Mouse (Mus musculus): ENCODE measurements at regions not wholly inside any gene's neighbourhood (a gene's known extent, or its start where the extent isn't known, plus 50 kb on each side); places are given as distances from the start of the nearest gene placed in this dataset.

DNA sequence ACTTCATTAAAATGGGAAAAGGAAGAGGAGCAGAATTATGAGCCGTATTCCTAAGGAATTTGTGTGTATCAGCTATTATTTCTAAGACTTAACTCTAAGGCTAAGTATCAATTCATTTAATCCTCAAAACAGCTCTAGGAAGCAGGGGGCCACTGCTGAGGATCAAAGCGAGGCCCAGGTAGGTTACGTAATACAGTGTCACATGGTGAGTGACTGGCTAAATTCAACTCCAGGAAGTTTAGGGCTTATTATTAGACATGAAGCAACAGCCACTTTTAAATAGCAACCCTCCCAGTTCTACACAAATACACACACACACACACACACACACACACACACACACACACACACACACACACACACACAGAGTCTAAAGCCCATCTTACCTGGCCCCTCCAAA lies 109.3 kb downstream of the Nog start:
- WGBS = 76% methylated on average over 3 of the region's 3 CpGs
- Histone ChIP-seq H3K4me3 (no peak overlapping the region), H3K27me3 (replicated peaks; ENCODE audit: low read depth, poor library complexity, severe bottlenecking) (peaks cover 11% of the 10 kb centered on the region), H3K27ac (replicated peaks) (no peak overlapping the region), H3K36me3 (replicated peaks) (no peaks in the 10 kb centered on the region), H3K4me1 (0 out of 2 replicates have a peak, but pooled peaks cover 4% of the 10 kb centered on the region), H3K9me3 (no peaks in the 10 kb centered on the region)
- no peak for DNase-seq (ENCODE audit: low spot score)

DNA sequence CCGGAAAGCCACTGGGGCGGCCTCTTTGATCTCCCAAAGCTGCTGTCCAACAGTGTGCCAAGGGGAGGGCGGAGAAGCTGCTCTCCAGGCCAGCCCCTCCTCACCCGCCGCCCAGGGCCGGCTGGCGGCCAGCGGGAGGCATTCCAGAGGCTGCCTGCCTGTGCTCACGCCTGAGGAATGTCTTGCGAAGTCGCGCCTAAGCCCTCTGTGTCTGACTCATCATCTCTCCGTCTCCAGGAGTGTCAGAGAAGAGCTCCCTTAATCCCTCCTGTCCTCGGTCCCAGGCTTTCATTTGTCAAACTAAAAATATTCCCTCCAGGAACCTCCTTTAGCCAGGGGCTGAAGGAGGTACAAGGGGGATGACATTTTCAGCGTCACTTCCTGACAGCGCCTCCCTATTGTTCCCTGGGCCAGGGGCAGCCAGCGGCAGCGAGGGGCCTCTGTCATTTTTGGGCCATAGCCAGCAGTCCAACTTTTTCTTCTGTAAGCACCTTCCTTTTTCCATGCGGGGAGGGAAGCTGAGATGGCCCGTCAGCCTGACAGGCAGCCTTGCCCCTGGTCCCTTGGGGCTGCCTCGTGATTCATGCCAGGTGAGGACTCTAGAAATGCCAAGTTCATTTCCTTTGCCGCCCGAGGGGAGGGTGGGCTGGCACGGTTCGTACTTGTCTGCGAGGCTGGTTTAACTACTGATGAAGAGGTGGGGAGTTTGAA lies 113.4 kb downstream of the Gm525 start:
- peak overlapping the region; percentile 50 for H3K4me3 ChIP-seq
- no peaks in the 10 kb centered on the region for H3K9me3 ChIP-seq
- H3K4me1 ChIP-seq = peaks cover 15% of the 10 kb centered on the region
- no peaks in the 10 kb centered on the region for H3K36me3 ChIP-seq (replicated peaks)
- 7% methylated on average over 26 of the region's 26 CpGs for WGBS
- H3K27me3 ChIP-seq (replicated peaks; ENCODE audit: low read depth, poor library complexity, severe bottlenecking) = peaks cover 32% of the 10 kb centered on the region
- peak; percentile 83 for DNase-seq (ENCODE audit: low spot score)
- peak overlapping the region; percentile 75 for H3K27ac ChIP-seq (replicated peaks)

DNA sequence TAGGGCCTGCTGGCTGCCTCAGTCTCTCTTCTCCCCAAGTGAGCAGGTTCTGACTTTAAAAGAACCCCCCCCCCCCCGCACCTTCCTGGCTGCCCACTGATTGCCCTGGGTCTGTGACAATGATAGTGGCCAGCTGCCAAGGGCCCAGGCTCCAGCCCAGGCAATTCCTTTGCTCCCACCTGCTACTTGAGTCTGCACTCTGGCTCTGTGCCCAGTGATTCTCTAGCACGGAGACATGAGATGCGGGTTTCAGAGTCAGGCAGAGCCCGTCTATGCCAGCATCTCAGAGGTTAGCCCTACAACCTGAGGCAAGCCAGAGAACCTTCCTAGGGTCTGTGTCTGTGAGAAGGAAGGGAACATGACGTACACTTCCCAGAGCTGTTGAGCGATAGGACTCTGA lies 112.2 kb downstream of the Gm525 start:
- DNase-seq (ENCODE audit: low spot score) = no peak
- 87% methylated on average over 6 of the region's 6 CpGs for WGBS
- H3K27ac ChIP-seq (replicated peaks) = no peak overlapping the region

GRCm38 (mm10) chr11:89181471-89181870 lies 107.8 kb downstream of the Gm525 start:
- Histone ChIP-seq H3K4me1 (peaks cover 4% of the 10 kb centered on the region), H3K36me3 (replicated peaks) (no peaks in the 10 kb centered on the region), H3K9me3 (no peaks in the 10 kb centered on the region), H3K27ac (replicated peaks) (no peak overlapping the region), H3K27me3 (replicated peaks; ENCODE audit: low read depth, poor library complexity, severe bottlenecking) (peaks cover 10% of the 10 kb centered on the region), H3K4me3 (no peak overlapping the region)
- no peak for DNase-seq (ENCODE audit: low spot score)
- 88% methylated on average over 5 of the region's 5 CpGs for WGBS

More for the DNA sequence above, 112.2 kb downstream of the Gm525 start:
- H3K27me3 ChIP-seq (replicated peaks; ENCODE audit: low read depth, poor library complexity, severe bottlenecking) = peaks cover 32% of the 10 kb centered on the region
- peaks cover 15% of the 10 kb centered on the region for H3K4me1 ChIP-seq
- no peaks in the 10 kb centered on the region for H3K9me3 ChIP-seq
- no peak overlapping the region for H3K4me3 ChIP-seq
- no peaks in the 10 kb centered on the region for H3K36me3 ChIP-seq (replicated peaks)

- H3K4me1 ChIP-seq = peaks cover 19% of the 10 kb centered on the region
- 91% methylated on average over 7 of the region's 7 CpGs for WGBS
Measured at GRCm38 (mm10) chr11:89178436-89178835, 104.8 kb downstream of the Gm525 start.

GRCm38 (mm10) chr11:89175511-89175910 lies 101.9 kb downstream of the Gm525 start:
- Histone ChIP-seq H3K4me1 (peaks cover 19% of the 10 kb centered on the region), H3K27me3 (replicated peaks; ENCODE audit: low read depth, poor library complexity, severe bottlenecking) (peaks cover 10% of the 10 kb centered on the region; the same call in 1 of the 2 replicates), H3K36me3 (replicated peaks) (no peaks in the 10 kb centered on the region), H3K27ac (replicated peaks) (peak overlapping the region; percentile 48; the same call in 1 of the 2 replicates), H3K9me3 (no peaks in the 10 kb centered on the region), H3K4me3 (peak overlapping the region; percentile 40)
- DNase-seq (ENCODE audit: low spot score) = peak; percentile 55
- WGBS = 7% methylated on average over 9 of the region's 9 CpGs

More at GRCm38 (mm10) chr11:89178436-89178835, 104.8 kb downstream of the Gm525 start:
- H3K36me3 ChIP-seq (replicated peaks) = no peaks in the 10 kb centered on the region
- DNase-seq (ENCODE audit: low spot score) = no peak
- H3K4me3 ChIP-seq = no peak overlapping the region
- peaks cover 10% of the 10 kb centered on the region; the same call in 1 of the 2 replicates for H3K27me3 ChIP-seq (replicated peaks; ENCODE audit: low read depth, poor library complexity, severe bottlenecking)
- H3K9me3 ChIP-seq = no peaks in the 10 kb centered on the region
- H3K27ac ChIP-seq (replicated peaks) = no peak overlapping the region

- DNase-seq (ENCODE audit: low spot score) = peak; percentile 21
Measured at GRCm38 (mm10) chr11:89174967-89175366, 101.3 kb downstream of the Gm525 start.

GRCm38 (mm10) chr11:89165278-89165677 lies 91.6 kb downstream of the Gm525 start:
- no peak overlapping the region for H3K27ac ChIP-seq (replicated peaks)
- WGBS = 15% methylated on average over 6 of the region's 6 CpGs
- peak; percentile 88 for DNase-seq (ENCODE audit: low spot score)
- no peaks in the 10 kb centered on the region for H3K36me3 ChIP-seq (replicated peaks)
- no peaks in the 10 kb centered on the region for H3K9me3 ChIP-seq
- H3K4me3 ChIP-seq = no peak overlapping the region
- H3K4me1 ChIP-seq = no peaks in the 10 kb centered on the region
- peaks cover 9% of the 10 kb centered on the region; the same call in 1 of the 2 replicates for H3K27me3 ChIP-seq (replicated peaks; ENCODE audit: low read depth, poor library complexity, severe bottlenecking)

More at GRCm38 (mm10) chr11:89174967-89175366, 101.3 kb downstream of the Gm525 start:
- H3K27ac ChIP-seq (replicated peaks) = no peak overlapping the region
- H3K4me3 ChIP-seq = peak overlapping the region; percentile 40; the same call in 1 of the 2 replicates
- H3K36me3 ChIP-seq (replicated peaks) = no peaks in the 10 kb centered on the region
- WGBS = 28% methylated on average over 6 of the region's 6 CpGs
- H3K9me3 ChIP-seq = no peaks in the 10 kb centered on the region
- peaks cover 19% of the 10 kb centered on the region for H3K4me1 ChIP-seq
- H3K27me3 ChIP-seq (replicated peaks; ENCODE audit: low read depth, poor library complexity, severe bottlenecking) = peaks cover 10% of the 10 kb centered on the region; the same call in 1 of the 2 replicates

DNA sequence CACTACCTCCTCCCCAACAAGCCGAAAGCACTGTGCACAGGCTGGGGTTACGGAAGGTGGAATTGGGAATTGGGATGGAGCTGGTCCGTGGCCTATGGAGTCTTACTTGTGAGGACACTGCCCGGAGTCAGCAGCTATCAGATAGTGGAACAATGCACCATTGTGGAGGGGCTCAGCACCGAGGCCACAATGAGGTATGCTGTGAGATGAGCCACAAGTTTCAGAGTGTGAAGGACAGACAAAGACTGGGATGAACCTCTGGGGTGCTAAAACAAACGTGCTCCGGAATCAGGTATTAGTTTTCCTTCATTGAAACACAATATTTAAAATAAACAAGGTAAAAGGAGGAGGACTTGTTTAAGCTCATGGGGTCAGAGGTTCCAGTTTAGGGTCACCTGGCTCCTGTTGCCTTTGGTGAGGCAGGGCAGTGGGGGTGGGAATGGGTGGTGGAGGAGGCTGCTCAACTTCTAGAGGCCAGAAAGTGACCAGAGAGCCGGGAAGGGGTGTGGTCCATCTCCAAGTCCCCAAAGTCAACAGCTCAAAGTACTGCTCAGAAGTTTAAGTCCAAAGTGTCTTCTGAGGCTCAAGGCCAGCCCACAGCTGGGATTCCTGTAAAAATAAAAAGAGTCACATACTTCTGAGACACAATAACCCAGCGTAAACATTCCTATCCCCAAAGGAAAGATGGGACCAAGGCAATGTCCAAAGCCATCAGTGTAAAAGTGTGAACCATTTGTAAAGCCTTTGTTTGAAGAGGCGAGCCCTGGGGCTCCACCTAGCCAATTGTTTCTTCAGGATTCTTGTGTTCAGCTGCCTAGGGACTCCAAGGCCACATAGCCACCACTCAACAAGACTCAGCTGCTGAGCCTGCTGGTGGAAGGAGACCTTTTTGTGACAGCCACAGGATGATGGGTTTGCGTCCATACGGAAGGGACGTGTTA lies 80.1 kb downstream of the Gm525 start:
- 65% methylated on average over 13 of the region's 13 CpGs for WGBS
- no peak for DNase-seq (ENCODE audit: low spot score)
- Histone ChIP-seq H3K4me1 (peaks cover 14% of the 10 kb centered on the region; the same call in 1 of the 2 replicates), H3K27ac (replicated peaks) (no peak overlapping the region), H3K36me3 (replicated peaks) (no peaks in the 10 kb centered on the region), H3K9me3 (no peaks in the 10 kb centered on the region), H3K4me3 (no peak overlapping the region), H3K27me3 (replicated peaks; ENCODE audit: low read depth, poor library complexity, severe bottlenecking) (no peaks in the 10 kb centered on the region)

- Histone ChIP-seq H3K36me3 (replicated peaks) (no peaks in the 10 kb centered on the region), H3K4me3 (no peak overlapping the region), H3K4me1 (peaks cover 8% of the 10 kb centered on the region; the same call in 1 of the 2 replicates), H3K27me3 (replicated peaks; ENCODE audit: low read depth, poor library complexity, severe bottlenecking) (no peaks in the 10 kb centered on the region), H3K9me3 (no peaks in the 10 kb centered on the region), H3K27ac (replicated peaks) (no peak overlapping the region)
- WGBS = 90% methylated on average over 8 of the region's 8 CpGs
- DNase-seq (ENCODE audit: low spot score) = no peak
Measured at GRCm38 (mm10) chr11:89147990-89148389, 74.3 kb downstream of the Gm525 start.

DNA sequence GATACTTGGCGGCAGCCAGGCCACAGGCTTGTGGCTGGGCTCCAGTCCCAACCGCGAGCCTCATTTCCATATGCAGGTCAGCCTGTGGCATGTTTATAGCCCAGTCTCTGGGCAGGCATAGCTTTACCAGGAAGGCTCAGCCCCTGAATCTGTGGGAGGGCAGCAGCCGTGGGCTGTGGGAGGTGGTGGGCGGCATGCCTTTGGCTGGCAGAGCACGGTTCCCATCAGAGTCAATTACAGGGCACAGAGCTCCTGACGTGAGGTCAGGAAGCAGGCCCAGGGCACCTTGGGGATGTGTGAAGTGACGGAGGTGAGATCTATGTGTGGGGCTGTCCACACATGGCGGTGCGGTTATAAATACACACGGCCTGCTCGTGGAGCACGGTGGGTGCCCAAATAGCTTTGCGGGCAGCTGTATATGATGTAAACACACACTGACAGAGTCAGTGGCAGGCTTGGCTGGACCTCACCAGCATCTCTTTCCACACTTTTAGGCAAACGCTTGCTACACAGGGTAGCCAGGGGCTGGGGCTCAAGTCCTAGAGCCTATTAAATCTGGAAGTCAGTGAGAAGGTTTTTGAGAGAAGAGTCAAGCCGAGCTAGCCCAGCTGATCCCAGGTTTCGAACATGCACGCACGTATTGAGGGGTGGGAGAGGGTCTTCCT lies 71.8 kb downstream of the Gm525 start:
- no peak for DNase-seq (ENCODE audit: low spot score)
- H3K9me3 ChIP-seq = no peaks in the 10 kb centered on the region
- H3K27ac ChIP-seq (replicated peaks) = no peak overlapping the region
- H3K36me3 ChIP-seq (replicated peaks) = no peaks in the 10 kb centered on the region
- no peak overlapping the region for H3K4me3 ChIP-seq
- peaks cover 12% of the 10 kb centered on the region for H3K4me1 ChIP-seq
- WGBS = 72% methylated on average over 19 of the region's 19 CpGs
- no peaks in the 10 kb centered on the region for H3K27me3 ChIP-seq (replicated peaks; ENCODE audit: low read depth, poor library complexity, severe bottlenecking)

- Histone ChIP-seq H3K4me3 (no peak overlapping the region), H3K27ac (replicated peaks) (no peak overlapping the region), H3K27me3 (replicated peaks; ENCODE audit: low read depth, poor library complexity, severe bottlenecking) (no peaks in the 10 kb centered on the region), H3K36me3 (replicated peaks) (no peaks in the 10 kb centered on the region), H3K4me1 (peaks cover 12% of the 10 kb centered on the region), H3K9me3 (no peaks in the 10 kb centered on the region)
- no peak for DNase-seq (ENCODE audit: low spot score)
- WGBS = 68% methylated on average over 9 of the region's 9 CpGs
Measured at GRCm38 (mm10) chr11:89142527-89143154, 69.0 kb downstream of the Gm525 start.

All from embryonic facial prominence, embryonic 10.5 days (tissue).